Mouse (Mus musculus): Measurements from ENCODE around the gene Iqcf1. TPM values are rescaled to one million over a fixed set of nuclear protein-coding genes. Genes with fewer than 3 reads are reported as not detected.

Iqcf1 gene
- polyA plus RNA-seq, 1 experiment from 2014 or later = not detected

DNA sequence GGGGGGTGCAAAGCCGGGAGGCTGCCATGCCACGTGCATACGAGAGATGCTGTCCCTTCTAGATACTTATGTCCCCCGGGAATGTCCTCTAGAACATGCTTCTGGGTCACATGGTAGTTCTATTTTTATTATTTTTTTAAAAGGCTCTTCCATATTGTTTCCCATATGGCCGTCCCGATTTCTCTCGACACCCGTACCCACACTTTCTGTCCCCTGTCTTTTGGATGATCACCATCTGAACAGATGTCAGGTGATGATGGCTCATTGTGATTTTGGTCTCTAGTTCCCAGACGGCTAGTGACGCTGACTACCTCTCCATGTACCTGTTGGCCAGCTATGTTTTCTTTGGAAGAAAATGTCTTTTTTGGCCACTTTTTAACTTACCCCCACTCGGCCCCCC, 35.2 kb downstream of the Iqcf1 start:
- H3K4me3 ChIP-seq (ENCODE audit: low read length) = no peak overlapping the region
- no peaks in the 10 kb centered on the region for H3K36me3 ChIP-seq (ENCODE audit: control insufficient read depth, insufficient read depth, low read length)
- H3K4me1 ChIP-seq (ENCODE audit: control insufficient read depth, insufficient read depth, low read length) = no peaks in the 10 kb centered on the region
- 0 out of 2 replicates have a peak, but pooled peaks cover 5% of the 10 kb centered on the region for H3K9me3 ChIP-seq (ENCODE audit: control insufficient read depth, low read length)
- no peaks in the 10 kb centered on the region for H3K27me3 ChIP-seq (replicated peaks; ENCODE audit: control insufficient read depth, insufficient read depth, low read length)
- ATAC-seq = no peak
- H3K4me2 ChIP-seq (ENCODE audit: low read depth, low read length) = no peak overlapping the region
- no peak overlapping the region for H3K27ac ChIP-seq (ENCODE audit: low read length)
- WGBS = 89% methylated on average over 11 of the region's 11 CpGs
- no peak overlapping the region for H3K9ac ChIP-seq (ENCODE audit: low read depth, low read length)

Other genes with a start within 250 kb of the Iqcf1 start
- 27.0 and 29.1 TPM in 2 replicates for gene Poc1a, start 218.9 kb upstream of the Iqcf1 start, polyA plus RNA-seq (2015; fragmentation: Nextera tagmentation; extraction: Ambion mirVana)
- 4.8 and 6.3 TPM in 2 replicates for gene Dusp7, start 131.3 kb upstream of the Iqcf1 start, polyA plus RNA-seq (2015; fragmentation: Nextera tagmentation; extraction: Ambion mirVana)
- gene Rpl29, start 70.5 kb upstream of the Iqcf1 start, polyA plus RNA-seq (2015; fragmentation: Nextera tagmentation; extraction: Ambion mirVana) = 866 and 931 TPM in 2 replicates
- gene Acy1, start 61.6 kb upstream of the Iqcf1 start, polyA plus RNA-seq (2015; fragmentation: Nextera tagmentation; extraction: Ambion mirVana) = 59.8 and 59.9 TPM in 2 replicates
- 34.3 and 34.4 TPM in 2 replicates for gene Abhd14b, start 52.5 kb upstream of the Iqcf1 start, polyA plus RNA-seq (2015; fragmentation: Nextera tagmentation; extraction: Ambion mirVana)
- gene Abhd14a, start 52.3 kb upstream of the Iqcf1 start, polyA plus RNA-seq (2015; fragmentation: Nextera tagmentation; extraction: Ambion mirVana) = 50.2 and 52.0 TPM in 2 replicates
- gene Pcbp4, start 46.7 kb upstream of the Iqcf1 start, polyA plus RNA-seq (2015; fragmentation: Nextera tagmentation; extraction: Ambion mirVana) = 30.5 and 32.6 TPM in 2 replicates
- gene Gpr62, start 34.0 kb upstream of the Iqcf1 start, polyA plus RNA-seq (2015; fragmentation: Nextera tagmentation; extraction: Ambion mirVana) = 0.11 TPM in 2 replicates
- 45.9 and 52.0 TPM in 2 replicates for gene Rrp9, start 24.0 kb upstream of the Iqcf1 start, polyA plus RNA-seq (2015; fragmentation: Nextera tagmentation; extraction: Ambion mirVana)
- gene Parp3, start 23.0 kb upstream of the Iqcf1 start, polyA plus RNA-seq (2015; fragmentation: Nextera tagmentation; extraction: Ambion mirVana) = 3.0 TPM in 2 replicates
- not detected in 2 replicates for gene Iqcf5, start 14.6 kb downstream of the Iqcf1 start, polyA plus RNA-seq (2015; fragmentation: Nextera tagmentation; extraction: Ambion mirVana)
- not detected in 2 replicates for gene Iqcf3, start 61.7 kb downstream of the Iqcf1 start, polyA plus RNA-seq (2015; fragmentation: Nextera tagmentation; extraction: Ambion mirVana)
- not detected in 2 replicates for gene Iqcf4, start 71.0 kb downstream of the Iqcf1 start, polyA plus RNA-seq (2015; fragmentation: Nextera tagmentation; extraction: Ambion mirVana)
- gene Iqcf6, start 126.6 kb downstream of the Iqcf1 start, polyA plus RNA-seq (2015; fragmentation: Nextera tagmentation; extraction: Ambion mirVana) = not detected in 2 replicates
- gene Grm2, start 156.1 kb downstream of the Iqcf1 start, polyA plus RNA-seq (2015; fragmentation: Nextera tagmentation; extraction: Ambion mirVana) = not detected in 2 replicates
- 66.4 and 74.0 TPM in 2 replicates for gene Tex264, start 186.0 kb downstream of the Iqcf1 start, polyA plus RNA-seq (2015; fragmentation: Nextera tagmentation; extraction: Ambion mirVana)